Mouse (Mus musculus) cortical plate, adult 2 months (tissue): Measurements from ENCODE around the gene Shisa8.

Experiments used
- CTCF ChIP-seq: fragments of 200-500 bp; IDR thresholded peaks from 2 replicates; pipeline ENCODE4 v1.5.1; 2011; ENCODE audit warnings: mild to moderate bottlenecking, control low read depth, low read length; ENCODE audit not compliant: insufficient read depth; ENCODE audit errors: extremely low read depth
- POLR2A ChIP-seq: fragments of 200-500 bp; IDR thresholded peaks from 2 replicates; pipeline ENCODE4 v1.6.1; 2011; ENCODE audit warnings: mild to moderate bottlenecking, low read length, control low read depth; ENCODE audit not compliant: insufficient read depth; ENCODE audit errors: extremely low read depth

DNA sequence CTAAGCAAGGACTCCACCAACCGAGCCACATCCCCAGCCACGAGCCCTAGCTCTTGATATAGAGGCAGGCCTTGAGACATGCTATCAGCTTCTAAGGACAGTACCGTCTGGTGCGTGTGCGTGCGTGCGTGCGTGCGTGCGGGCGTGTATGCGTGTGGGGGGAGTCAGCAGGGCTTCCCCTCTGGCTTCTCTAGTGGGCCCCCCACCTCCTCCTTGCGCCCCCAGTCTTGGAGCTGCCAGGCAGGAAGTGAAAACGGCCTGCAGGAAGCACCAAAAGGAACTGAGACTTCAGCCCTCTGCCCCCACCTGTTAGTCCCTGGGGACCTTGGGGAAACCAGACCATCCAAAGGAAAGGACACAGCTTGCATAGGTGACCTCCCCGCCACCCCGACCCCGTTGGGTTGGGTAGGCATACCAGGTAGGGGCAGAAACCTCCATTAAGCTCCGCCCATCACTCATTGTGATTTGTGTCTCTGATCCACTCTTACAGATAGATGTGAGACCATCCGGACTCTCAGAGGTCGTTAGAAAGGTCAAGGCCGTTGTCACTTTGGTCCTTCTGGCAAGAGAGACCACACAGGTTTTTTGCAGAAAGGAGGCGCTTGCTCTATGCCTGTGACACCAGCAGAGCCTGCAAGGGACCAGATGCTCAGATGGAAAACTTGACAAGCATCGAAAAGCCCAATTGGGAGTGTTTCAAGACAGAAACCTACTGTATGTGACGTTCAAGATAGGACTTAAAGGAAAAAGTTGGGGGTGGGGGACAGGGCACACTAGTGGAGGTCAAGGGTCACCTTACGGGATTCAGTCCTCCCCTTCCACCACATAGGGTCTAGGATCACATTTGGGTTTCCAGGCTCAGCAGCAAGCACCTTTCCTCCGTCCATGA, 6.4 kb upstream of the Shisa8 start:
- no peak for TF ChIP-seq CTCF
- TF ChIP-seq POLR2A = no peak
